Mouse (Mus musculus) neural tube, embryonic 12.5 days (tissue): Measurements from ENCODE around the gene Ccdc33. TPM values are rescaled to one million over a fixed set of nuclear protein-coding genes. Genes with fewer than 3 reads are reported as not detected.

Experiments used
- ATAC-seq: fragments of 200-750 bp; cut with Nextera tagmentation; 2 replicates; pipeline ENCODE4 v1.8.0; 2017; ENCODE audit warnings: low read depth, mild to moderate bottlenecking, moderate TSS enrichment, moderate library complexity; ENCODE audit not compliant: low FRiP score
- H3K27ac ChIP-seq: fragments of 300-500 bp; sonication (generic); 2 replicates; pipeline ENCODE4 v1.5.1; 2016
- H3K27me3 ChIP-seq: fragments of 300-500 bp; sonication (generic); replicated peaks from 2 replicates; pipeline ENCODE4 v1.6.1; 2016; ENCODE audit warnings: mild to moderate bottlenecking
- H3K36me3 ChIP-seq: fragments of 300-500 bp; sonication (generic); 2 replicates; pipeline ENCODE4 v1.6.1; 2016; ENCODE audit warnings: mild to moderate bottlenecking
- H3K4me1 ChIP-seq: fragments of 300-500 bp; sonication (generic); 2 replicates; pipeline ENCODE4 v1.6.1; 2016
- H3K4me2 ChIP-seq: fragments of 300-500 bp; sonication (generic); replicated peaks from 2 replicates; pipeline ENCODE4 v1.6.1; 2016; ENCODE audit warnings: mild to moderate bottlenecking
- H3K4me3 ChIP-seq: fragments of 300-500 bp; sonication (generic); 2 replicates; pipeline ENCODE4 v1.5.1; 2016
- H3K9ac ChIP-seq: fragments of 300-500 bp; sonication (generic); 2 replicates; pipeline ENCODE4 v1.6.1; 2016; ENCODE audit warnings: mild to moderate bottlenecking
- H3K9me3 ChIP-seq: fragments of 300-500 bp; sonication (generic); 2 replicates; pipeline ENCODE4 v1.6.1; 2016; ENCODE audit warnings: mild to moderate bottlenecking
- WGBS: fragments of 180-500 bp; shearing (Covaris S2); methylation state at CpG from one replicate; pipeline ENCODE4 v1.1.7; 2016; 5-methylcytosine and 5-hydroxymethylcytosine counted together
- polyA plus RNA-seq: library from polyadenylated mRNA; unstranded; fragments of >200 nt; fragmentation: Nextera tagmentation; extraction: Ambion mirVana; gene quantifications from 2 replicates; pipeline ENCODE4 v1.2.1, GENCODE M21; 2016

Gene Ccdc33
- polyA plus RNA-seq, 1 experiment from 2014 or later, result 1.3 TPM

- no peak for ATAC-seq
- Histone ChIP-seq H3K9ac (no peak overlapping the region), H3K4me2 (no peak overlapping the region), H3K27ac (no peak overlapping the region), H3K4me1 (peaks cover 12% of the 10 kb centered on the region), H3K4me3 (no peak overlapping the region), H3K9me3 (no peaks in the 10 kb centered on the region), H3K27me3 (no peaks in the 10 kb centered on the region), H3K36me3 (no peaks in the 10 kb centered on the region)
- WGBS, result 77% methylated on average over 4 of the region's 4 CpGs
Observed at GRCm38 (mm10) chr9:58150733-58151361, 32.2 kb upstream of the Ccdc33 start.

- no peak for ATAC-seq
- peaks cover 18% of the 10 kb centered on the region for H3K4me1 ChIP-seq
- H3K36me3 ChIP-seq, result no peaks in the 10 kb centered on the region
- no peaks in the 10 kb centered on the region for H3K27me3 ChIP-seq
- WGBS, result 68% methylated on average over 2 of the region's 2 CpGs
- no peak overlapping the region for H3K4me3 ChIP-seq
- no peaks in the 10 kb centered on the region for H3K9me3 ChIP-seq
- H3K4me2 ChIP-seq, result no peak overlapping the region
- H3K27ac ChIP-seq, result no peak overlapping the region
- H3K9ac ChIP-seq, result no peak overlapping the region
Observed at GRCm38 (mm10) chr9:58148806-58149205, 30.2 kb upstream of the Ccdc33 start.

GRCm38 (mm10) chr9:58145417-58145816, 26.8 kb upstream of the Ccdc33 start:
- Histone ChIP-seq H3K27ac (no peak overlapping the region), H3K9ac (no peak overlapping the region), H3K36me3 (no peaks in the 10 kb centered on the region), H3K4me2 (no peak overlapping the region), H3K4me1 (peaks cover 12% of the 10 kb centered on the region), H3K27me3 (no peaks in the 10 kb centered on the region), H3K9me3 (no peaks in the 10 kb centered on the region), H3K4me3 (no peak overlapping the region)
- ATAC-seq, result no peak
- WGBS, result 90% methylated on average over 5 of the region's 5 CpGs

- 65% methylated on average over 1 of the region's 1 CpGs for WGBS
- Histone ChIP-seq H3K9ac (no peak overlapping the region), H3K4me2 (no peak overlapping the region), H3K4me3 (no peak overlapping the region), H3K4me1 (peaks cover 20% of the 10 kb centered on the region), H3K27ac (no peak overlapping the region), H3K36me3 (no peaks in the 10 kb centered on the region), H3K9me3 (no peaks in the 10 kb centered on the region), H3K27me3 (0 out of 2 replicates have a peak, but pooled peaks cover under 1% of the 10 kb centered on the region)
- ATAC-seq, result no peak
Observed at GRCm38 (mm10) chr9:58144664-58145063, 26.0 kb upstream of the Ccdc33 start.

GRCm38 (mm10) chr9:58143419-58143818, 24.8 kb upstream of the Ccdc33 start:
- Histone ChIP-seq H3K4me1 (peaks cover 22% of the 10 kb centered on the region), H3K9me3 (no peaks in the 10 kb centered on the region), H3K9ac (no peak overlapping the region), H3K4me3 (no peak overlapping the region), H3K27me3 (0 out of 2 replicates have a peak, but pooled peaks cover 4% of the 10 kb centered on the region), H3K4me2 (no peak overlapping the region), H3K36me3 (no peaks in the 10 kb centered on the region), H3K27ac (no peak overlapping the region)
- ATAC-seq, result no peak
- WGBS, result 49% methylated on average over 7 of the region's 7 CpGs

GRCm38 (mm10) chr9:58139947-58140346, 21.3 kb upstream of the Ccdc33 start:
- H3K4me2 ChIP-seq, result no peak overlapping the region
- H3K4me3 ChIP-seq, result no peak overlapping the region
- peaks cover 4% of the 10 kb centered on the region; the same call in 1 of the 2 replicates for H3K27me3 ChIP-seq
- no peaks in the 10 kb centered on the region for H3K9me3 ChIP-seq
- H3K4me1 ChIP-seq, result peaks cover 40% of the 10 kb centered on the region
- ATAC-seq, result no peak
- H3K9ac ChIP-seq, result no peak overlapping the region
- H3K27ac ChIP-seq, result no peak overlapping the region
- H3K36me3 ChIP-seq, result no peaks in the 10 kb centered on the region
- 38% methylated on average over 6 of the region's 6 CpGs for WGBS

- no peaks in the 10 kb centered on the region for H3K9me3 ChIP-seq
- no peak overlapping the region for H3K9ac ChIP-seq
- no peak overlapping the region for H3K4me3 ChIP-seq
- peaks cover 17% of the 10 kb centered on the region for H3K27me3 ChIP-seq
- no peak for ATAC-seq
- H3K4me2 ChIP-seq, result peak overlapping the region; percentile 40
- H3K4me1 ChIP-seq, result peaks cover 50% of the 10 kb centered on the region
- H3K36me3 ChIP-seq, result no peaks in the 10 kb centered on the region
- H3K27ac ChIP-seq, result no peak overlapping the region
- WGBS, result 41% methylated on average over 2 of the region's 2 CpGs
Observed at GRCm38 (mm10) chr9:58135921-58136321, 17.3 kb upstream of the Ccdc33 start.

- H3K27me3 ChIP-seq, result peaks cover 27% of the 10 kb centered on the region
- peak overlapping the region; percentile 40 for H3K4me2 ChIP-seq
- H3K9me3 ChIP-seq, result no peaks in the 10 kb centered on the region
- H3K36me3 ChIP-seq, result no peaks in the 10 kb centered on the region
- H3K4me3 ChIP-seq, result no peak overlapping the region
- no peak for ATAC-seq
- 18% methylated on average over 7 of the region's 7 CpGs for WGBS
- peaks cover 45% of the 10 kb centered on the region for H3K4me1 ChIP-seq
- no peak overlapping the region; the same call in 1 of the 2 replicates for H3K27ac ChIP-seq
- H3K9ac ChIP-seq, result no peak overlapping the region
Observed at GRCm38 (mm10) chr9:58134906-58135305, 16.3 kb upstream of the Ccdc33 start.

- H3K9ac ChIP-seq, result 0 out of 2 replicates have a peak overlapping the region, but pooled peaks have one; percentile 5
- no peak overlapping the region for H3K4me3 ChIP-seq
- peaks cover 48% of the 10 kb centered on the region for H3K4me1 ChIP-seq
- no peaks in the 10 kb centered on the region for H3K36me3 ChIP-seq
- no peak overlapping the region; the same call in 1 of the 2 replicates for H3K27ac ChIP-seq
- H3K27me3 ChIP-seq, result peaks cover 27% of the 10 kb centered on the region
- H3K9me3 ChIP-seq, result no peaks in the 10 kb centered on the region
- H3K4me2 ChIP-seq, result peak overlapping the region; percentile 40
- 4% methylated on average over 17 of the region's 17 CpGs for whole genome bisulfite sequencing
- peak; percentile 43; the same call in 1 of the 2 replicates for ATAC-seq
Observed at GRCm38 (mm10) chr9:58133893-58134884, 15.6 kb upstream of the Ccdc33 start.

- H3K27me3 ChIP-seq, result peaks cover 36% of the 10 kb centered on the region
- no peak overlapping the region for H3K4me3 ChIP-seq
- no peak overlapping the region for H3K4me2 ChIP-seq
- no peak overlapping the region for H3K27ac ChIP-seq
- no peaks in the 10 kb centered on the region for H3K9me3 ChIP-seq
- no peaks in the 10 kb centered on the region for H3K36me3 ChIP-seq
- ATAC-seq, result no peak
- peaks cover 56% of the 10 kb centered on the region for H3K4me1 ChIP-seq
- no peak overlapping the region for H3K9ac ChIP-seq
- 72% methylated on average over 7 of the region's 7 CpGs for WGBS
Observed at GRCm38 (mm10) chr9:58131735-58132134, 13.1 kb upstream of the Ccdc33 start.

GRCm38 (mm10) chr9:58130909-58131308, 12.3 kb upstream of the Ccdc33 start:
- Histone ChIP-seq H3K4me1 (peaks cover 47% of the 10 kb centered on the region), H3K4me2 (no peak overlapping the region), H3K9ac (no peak overlapping the region), H3K27me3 (peaks cover 38% of the 10 kb centered on the region), H3K9me3 (no peaks in the 10 kb centered on the region), H3K4me3 (no peak overlapping the region), H3K27ac (no peak overlapping the region), H3K36me3 (no peaks in the 10 kb centered on the region)
- no peak for ATAC-seq
- WGBS, result 49% methylated on average over 3 of the region's 3 CpGs

GRCm38 (mm10) chr9:58129508-58129907, 10.9 kb upstream of the Ccdc33 start:
- H3K4me3 ChIP-seq, result no peak overlapping the region
- H3K27me3 ChIP-seq, result peaks cover 47% of the 10 kb centered on the region
- H3K4me1 ChIP-seq, result peaks cover 44% of the 10 kb centered on the region
- no peaks in the 10 kb centered on the region for H3K36me3 ChIP-seq
- no peak overlapping the region for H3K27ac ChIP-seq
- 9% methylated on average over 8 of the region's 8 CpGs for WGBS
- H3K4me2 ChIP-seq, result peak overlapping the region; percentile 37
- no peak for ATAC-seq
- H3K9me3 ChIP-seq, result no peaks in the 10 kb centered on the region
- 0 out of 2 replicates have a peak overlapping the region, but pooled peaks have one; percentile 35 for H3K9ac ChIP-seq
